Mouse (Mus musculus): ENCODE data around the gene Tns1. TPM values are rescaled to one million over a fixed set of nuclear protein-coding genes. Genes with fewer than 3 reads are reported as not detected.

Tns1 gene
- total and polyA plus RNA-seq, 3 experiments: 0.11 TPM; not detected in 2

DNA sequence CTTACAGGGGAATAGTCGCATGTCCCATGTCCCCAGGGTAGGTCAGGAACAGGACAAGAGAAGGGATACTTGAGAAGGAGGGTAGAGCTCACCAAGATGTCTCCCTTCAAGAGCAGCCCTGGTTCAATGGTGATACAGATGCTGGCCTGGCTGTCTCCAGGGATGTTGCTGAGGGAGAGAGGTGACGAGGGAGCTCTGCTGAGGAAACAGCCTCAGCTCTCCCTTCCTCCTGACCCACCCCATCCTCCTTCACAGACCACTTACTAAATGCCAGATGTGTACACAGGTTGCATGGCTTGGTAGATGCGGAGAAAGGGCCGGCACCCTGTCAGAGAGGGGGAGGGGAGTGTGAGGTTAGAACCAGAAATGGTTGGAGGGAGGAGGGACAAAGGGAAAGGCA is 138.6 kb downstream of the Tns1 start:
- Histone ChIP-seq H3K27ac (ENCODE audit: control insufficient read depth, low read depth, low read length) (no peak overlapping the region), H3K4me3 (ENCODE audit: control insufficient read depth in 1 of 2, insufficient read depth in 1 of 2, low read depth in 2 of 2, low read length in 2 of 2) (no peak overlapping the region), H3K79me2 (ENCODE audit: control insufficient read depth, insufficient read depth, low read length, poor library complexity) (no peaks in the 10 kb centered on the region), H3K4me1 (ENCODE audit: control insufficient read depth in 1 of 2, insufficient read depth in 2 of 2, low read length in 2 of 2) (no peaks in the 10 kb centered on the region), H3K9ac (ENCODE audit: control insufficient read depth, low read depth, low read length, poor library complexity, severe bottlenecking) (no peak overlapping the region), H3K9me3 (replicated peaks; ENCODE audit: insufficient read depth, low read length) (no peaks in the 10 kb centered on the region), H3K36me3 (ENCODE audit: control insufficient read depth in 1 of 2, insufficient read depth in 2 of 2, low read length in 2 of 2) (no peaks in the 10 kb centered on the region), H3K27me3 (ENCODE audit: control insufficient read depth in 1 of 2, insufficient read depth in 2 of 2, low read length in 2 of 2) (no peaks in the 10 kb centered on the region)
- no peak for TF ChIP-seq GABPA (IDR thresholded peaks at IDR 0.05; ENCODE audit: low read depth, low read length)
- TF ChIP-seq MAFK (IDR thresholded peaks at IDR 0.05; ENCODE audit: borderline replicate concordance, low read depth, low read length): no peak
- TF ChIP-seq GATA1 (IDR thresholded peaks at IDR 0.05; ENCODE audit: low read depth, low read length): no peak
- no peak for TF ChIP-seq UBTF (IDR thresholded peaks at IDR 0.05; ENCODE audit: borderline replicate concordance, insufficient read depth, low read depth, low read length)
- no peak for DNase-seq (ENCODE audit: low read depth, low spot score)

DNA sequence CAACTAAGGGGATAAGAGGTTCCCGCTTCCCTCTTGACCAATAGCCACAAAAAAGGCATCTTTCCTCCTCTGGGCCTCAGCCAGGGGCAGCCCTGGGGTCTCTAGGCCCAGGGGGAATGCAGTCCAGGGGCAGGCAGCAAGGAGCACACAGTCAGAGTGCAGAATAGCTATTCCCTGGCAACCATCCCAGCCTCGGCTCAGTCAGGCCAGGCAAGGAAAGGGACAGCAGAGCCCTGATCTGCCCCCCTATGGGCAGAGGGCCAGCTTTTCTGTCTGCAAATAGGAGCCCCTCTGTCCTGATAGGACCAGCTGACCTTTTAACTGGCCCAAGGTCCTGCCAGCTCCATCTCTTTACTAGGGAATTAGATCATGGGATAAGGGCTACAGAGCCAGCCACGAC is 145.0 kb downstream of the Tns1 start:
- no peak for TF ChIP-seq ZKSCAN1 (IDR thresholded peaks at IDR 0.05; ENCODE audit: low read depth, low read length)
- TF ChIP-seq TAL1 (IDR thresholded peaks at IDR 0.05; ENCODE audit: low read length): no peak
- TF ChIP-seq RAD21 (IDR thresholded peaks at IDR 0.05; ENCODE audit: low read depth, low read length): no peak
- no peak for TF ChIP-seq POLR2AphosphoS2 (IDR thresholded peaks at IDR 0.05; ENCODE audit: low read length)
- TF ChIP-seq TCF12 (IDR thresholded peaks at IDR 0.05; ENCODE audit: low read depth, low read length): no peak
- no peaks in the 10 kb centered on the region for H3K36me3 ChIP-seq (ENCODE audit: control insufficient read depth in 1 of 2, insufficient read depth in 2 of 2, low read length in 2 of 2)
- H3K9me3 ChIP-seq (replicated peaks; ENCODE audit: insufficient read depth, low read length): no peaks in the 10 kb centered on the region

DNA sequence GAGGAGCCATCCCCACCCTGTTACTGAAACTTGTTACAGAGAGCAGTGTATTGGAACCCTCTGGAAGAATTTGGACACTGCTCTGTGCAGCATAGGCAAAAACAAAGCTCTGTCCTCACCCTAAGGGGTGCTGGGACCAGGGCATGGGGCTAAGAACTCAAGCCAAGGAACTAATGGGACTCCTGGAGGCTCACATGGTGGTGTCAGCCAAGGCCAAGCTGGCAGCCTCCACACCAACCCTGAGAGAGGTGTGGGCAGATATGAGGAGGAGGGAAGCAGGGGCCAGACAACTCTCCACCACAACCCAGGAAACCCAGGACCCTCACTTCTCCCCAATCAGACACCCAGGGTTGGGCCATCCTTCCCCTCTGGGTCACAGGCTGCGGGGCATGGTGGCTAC is 145.7 kb downstream of the Tns1 start:
- H3K27me3 ChIP-seq (ENCODE audit: control insufficient read depth in 1 of 2, insufficient read depth in 2 of 2, low read length in 2 of 2): no peaks in the 10 kb centered on the region
- H3K79me2 ChIP-seq (ENCODE audit: control insufficient read depth, insufficient read depth, low read length, poor library complexity): no peaks in the 10 kb centered on the region
- H3K4me1 ChIP-seq (ENCODE audit: control insufficient read depth in 1 of 2, insufficient read depth in 2 of 2, low read length in 2 of 2): no peaks in the 10 kb centered on the region
- H3K9ac ChIP-seq (ENCODE audit: control insufficient read depth, low read depth, low read length, poor library complexity, severe bottlenecking): no peak overlapping the region
- H3K27ac ChIP-seq (ENCODE audit: control insufficient read depth, low read depth, low read length): no peak overlapping the region
- H3K9me3 ChIP-seq (replicated peaks; ENCODE audit: insufficient read depth, low read length): no peaks in the 10 kb centered on the region
- no peaks in the 10 kb centered on the region for H3K36me3 ChIP-seq (ENCODE audit: control insufficient read depth in 1 of 2, insufficient read depth in 2 of 2, low read length in 2 of 2)
- H3K4me3 ChIP-seq (ENCODE audit: control insufficient read depth in 1 of 2, insufficient read depth in 1 of 2, low read depth in 2 of 2, low read length in 2 of 2): no peak overlapping the region
- TF ChIP-seq ZC3H11A (IDR thresholded peaks at IDR 0.05; ENCODE audit: low read depth, low read length) (no peak), NRF1 (IDR thresholded peaks at IDR 0.05; ENCODE audit: insufficient read depth, low read depth, low read length, poor library complexity, severe bottlenecking) (no peak), EP300 (IDR thresholded peaks at IDR 0.05; ENCODE audit: low read depth in 1 of 2, low read length in 2 of 2) (no peak), ZMIZ1 (IDR thresholded peaks at IDR 0.05; ENCODE audit: low read depth, low read length) (no peak), ETS1 (IDR thresholded peaks at IDR 0.05; ENCODE audit: low read depth, low read length) (no peak), MXI1 (IDR thresholded peaks at IDR 0.05; ENCODE audit: low read depth, low read length) (no peak), ELF1 (IDR thresholded peaks at IDR 0.05; ENCODE audit: low read depth, low read length) (no peak), JUND (IDR thresholded peaks at IDR 0.05; ENCODE audit: low read depth, low read length) (no peak), USF2 (IDR thresholded peaks at IDR 0.05; ENCODE audit: borderline replicate concordance in 1 of 2, insufficient read depth in 1 of 2, low read depth in 1 of 2, low read length in 2 of 2) (no peak), NELFE (IDR thresholded peaks at IDR 0.05; ENCODE audit: low read depth, low read length) (no peak), ZNF384 (IDR thresholded peaks at IDR 0.05; ENCODE audit: low read depth, low read length) (no peak), SMC3 (IDR thresholded peaks at IDR 0.05; ENCODE audit: low read depth, low read length) (no peak), HCFC1 (IDR thresholded peaks at IDR 0.05; ENCODE audit: low read depth, low read length) (no peak), POLR2A (IDR thresholded peaks at IDR 0.05; ENCODE audit: control insufficient read depth in 1 of 2, insufficient read depth in 1 of 2, low read depth in 1 of 2, low read length in 2 of 2, poor library complexity in 1 of 2) (no peak), ZKSCAN1 (IDR thresholded peaks at IDR 0.05; ENCODE audit: low read depth, low read length) (no peak)
- DNase-seq (ENCODE audit: low read depth, low spot score): no peak

More for the DNA sequence above, 145.0 kb downstream of the Tns1 start:
- H3K27ac ChIP-seq (ENCODE audit: control insufficient read depth, low read depth, low read length): no peak overlapping the region
- H3K79me2 ChIP-seq (ENCODE audit: control insufficient read depth, insufficient read depth, low read length, poor library complexity): no peaks in the 10 kb centered on the region
- no peak overlapping the region for H3K4me3 ChIP-seq (ENCODE audit: control insufficient read depth in 1 of 2, insufficient read depth in 1 of 2, low read depth in 2 of 2, low read length in 2 of 2)
- no peak for DNase-seq (ENCODE audit: low read depth, low spot score)
- H3K4me1 ChIP-seq (ENCODE audit: control insufficient read depth in 1 of 2, insufficient read depth in 2 of 2, low read length in 2 of 2): no peaks in the 10 kb centered on the region
- no peaks in the 10 kb centered on the region for H3K27me3 ChIP-seq (ENCODE audit: control insufficient read depth in 1 of 2, insufficient read depth in 2 of 2, low read length in 2 of 2)
- no peak overlapping the region for H3K9ac ChIP-seq (ENCODE audit: control insufficient read depth, low read depth, low read length, poor library complexity, severe bottlenecking)
